Mouse (Mus musculus) lung, postnatal 25 days (tissue): ENCODE measurements around the gene Ptrhd1.
A peak's percentile ranks its signal among the peaks of the same experiment; 100 is the strongest.
"Not testable (repeated sequence)": the region's sequence is repeated elsewhere in the genome, so short reads cannot be mapped to it uniquely, and the experiment has no call there.

Experiments used
- DNase-seq: peaks from one replicate; pipeline ENCODE4 v3.0.0; 2022; ENCODE audit warnings: low spot score

Ptrhd1 gene

DNA sequence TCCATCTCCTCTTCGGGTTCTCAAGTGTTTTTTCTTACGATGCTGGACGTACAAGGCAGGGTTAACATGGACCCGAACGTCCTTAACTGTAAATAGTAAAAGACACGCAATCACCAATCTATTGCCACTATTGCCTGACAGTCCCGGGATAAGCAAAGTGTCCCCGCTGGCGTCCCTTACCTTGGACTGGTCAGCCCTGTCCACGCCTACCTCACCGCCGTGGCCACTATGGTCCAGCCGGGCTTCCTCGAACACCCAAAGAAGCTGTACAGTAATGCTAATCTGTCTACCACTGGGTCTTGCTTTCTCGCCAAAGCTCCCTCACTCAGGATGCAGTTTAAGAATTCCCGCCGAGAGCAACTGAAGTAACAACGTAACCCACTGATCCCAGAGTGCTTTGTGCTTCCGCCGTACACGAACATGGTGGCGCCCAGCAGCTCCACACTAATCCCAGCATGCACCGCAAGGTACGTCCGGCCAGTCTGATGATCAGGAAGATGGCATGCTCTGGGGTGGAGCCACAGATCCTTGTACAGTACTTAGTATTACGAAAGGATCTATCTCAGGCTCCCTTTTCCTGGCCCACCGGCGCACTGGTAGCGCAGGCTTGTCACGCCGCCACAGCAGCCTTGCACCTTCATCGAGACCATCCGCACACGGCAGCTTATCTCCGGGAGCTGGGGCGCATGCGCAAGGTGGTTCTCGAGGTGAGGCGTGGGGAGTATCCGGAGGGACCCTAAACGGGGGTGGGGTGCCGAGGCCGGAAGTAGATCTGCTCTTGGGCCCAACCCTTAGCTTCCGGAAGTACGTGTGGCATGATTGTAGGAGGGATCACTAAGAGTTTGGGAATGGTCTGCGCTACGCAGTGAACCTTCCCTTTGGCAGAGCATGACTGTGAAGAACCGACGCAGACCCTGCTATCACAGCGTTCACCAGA, at the start of gene Ptrhd1, which contains the start of gene Cenpo:
Gene Ptrhd1 (plus strand): TSS at position 456 of the 937 bp plus-strand sequence.
Gene Cenpo (minus strand): TSS at position 723 of the 937 bp plus-strand sequence.
- peak; percentile 97 for DNase-seq

DNA sequence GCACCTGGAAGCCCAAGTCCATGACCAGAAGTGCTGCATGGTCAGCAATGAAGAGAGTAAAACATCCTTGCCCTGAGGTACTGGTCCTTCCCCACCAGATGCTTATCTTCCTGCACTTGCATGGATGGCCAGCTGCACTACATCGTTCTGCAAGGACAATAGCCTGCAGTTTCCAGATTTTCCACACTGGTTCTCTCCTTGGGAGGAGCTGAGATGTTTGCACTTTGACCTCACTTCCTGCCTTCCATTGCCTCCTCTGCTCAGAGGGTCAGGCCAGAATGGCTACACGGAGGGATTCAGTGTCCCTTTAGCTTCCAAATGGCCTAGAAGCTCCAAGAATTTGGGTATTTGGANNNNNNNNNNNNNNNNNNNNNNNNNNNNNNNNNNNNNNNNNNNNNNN, 49.2 kb upstream of the Ptrhd1 start:
- DNase-seq = no peak

DNA sequence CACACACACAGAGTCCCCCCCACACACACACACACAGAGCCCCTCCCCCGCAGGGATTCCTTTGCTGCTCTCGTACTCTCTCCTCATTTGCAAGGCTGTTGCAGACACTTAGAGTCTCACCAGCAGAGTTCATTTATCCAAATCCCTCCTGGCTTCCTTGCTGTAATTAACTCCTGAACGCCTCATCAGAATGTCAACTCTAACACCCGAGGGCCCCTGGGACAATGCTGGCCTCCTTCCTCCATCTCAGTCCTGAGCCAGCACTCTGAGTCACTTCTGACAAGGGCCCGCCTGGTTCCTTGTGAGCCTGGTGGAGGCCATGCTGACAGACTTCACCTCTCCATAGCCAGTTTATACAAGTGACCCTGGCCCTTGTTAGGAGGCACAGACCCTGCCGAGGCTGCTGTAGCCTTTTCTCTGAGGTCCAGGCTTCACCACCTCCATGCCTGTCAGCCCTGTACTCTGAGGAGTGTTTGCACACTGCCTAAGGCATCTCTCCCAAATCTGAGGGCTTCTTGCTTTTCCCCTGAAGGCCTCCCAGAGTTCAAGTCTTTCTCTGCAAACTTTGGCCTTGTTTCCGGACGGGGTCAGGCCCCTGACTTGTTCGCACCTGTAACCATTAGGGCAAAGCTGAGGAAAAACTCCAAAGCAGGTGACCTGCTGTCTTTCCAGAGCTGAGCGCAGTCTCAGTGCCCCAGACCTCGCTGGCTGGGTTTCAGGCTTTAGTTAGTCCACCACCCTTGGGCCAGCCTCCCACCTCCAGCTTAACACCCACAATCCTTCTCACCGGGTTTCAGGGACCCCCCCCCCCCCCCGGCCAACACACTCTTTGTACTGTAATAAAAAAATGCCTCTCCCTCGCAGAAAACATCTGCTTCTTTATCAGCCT, 45.4 kb upstream of the Ptrhd1 start:
- peak; percentile 26 for DNase-seq

DNA sequence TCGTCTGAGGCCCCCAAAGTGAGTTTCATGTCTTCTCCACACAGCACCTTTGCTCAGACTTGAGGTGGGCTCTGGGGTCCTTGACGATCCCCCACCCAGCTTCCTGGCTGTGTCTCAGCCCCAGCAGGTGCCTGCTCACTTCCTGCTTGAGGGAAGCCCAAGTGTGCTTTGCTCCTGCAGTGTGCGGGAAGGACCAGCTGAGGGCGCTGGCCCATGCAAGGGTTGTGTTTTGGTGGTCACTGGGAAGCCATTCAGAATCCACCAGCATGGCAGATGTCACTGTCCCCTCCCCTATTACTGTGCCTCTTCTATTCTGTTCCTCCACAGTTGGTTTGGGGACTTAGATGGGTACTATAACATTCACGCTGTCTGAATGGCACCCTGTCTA, 44.8 kb upstream of the Ptrhd1 start:
- no peak for DNase-seq

DNA sequence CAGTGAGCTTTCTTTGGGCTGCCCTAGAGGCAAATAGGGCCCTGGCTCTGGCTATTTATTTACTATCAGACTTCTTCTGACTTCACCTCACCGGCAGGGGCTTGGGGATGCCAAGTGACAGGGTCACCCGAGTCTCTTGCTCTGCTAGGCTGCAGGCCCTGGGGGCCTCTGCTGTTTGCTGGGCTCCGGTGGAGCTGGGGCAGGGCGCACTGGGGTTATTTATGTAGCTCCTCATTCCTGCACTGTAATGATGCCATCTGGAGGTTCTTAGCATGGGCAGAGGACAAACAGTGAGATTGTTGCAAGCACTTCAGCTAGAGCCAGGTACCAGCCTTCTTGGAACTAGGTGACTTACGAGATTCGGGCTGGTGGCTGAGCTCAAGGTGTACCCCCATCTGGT, 41.3 kb upstream of the Ptrhd1 start:
- DNase-seq = no peak

DNA sequence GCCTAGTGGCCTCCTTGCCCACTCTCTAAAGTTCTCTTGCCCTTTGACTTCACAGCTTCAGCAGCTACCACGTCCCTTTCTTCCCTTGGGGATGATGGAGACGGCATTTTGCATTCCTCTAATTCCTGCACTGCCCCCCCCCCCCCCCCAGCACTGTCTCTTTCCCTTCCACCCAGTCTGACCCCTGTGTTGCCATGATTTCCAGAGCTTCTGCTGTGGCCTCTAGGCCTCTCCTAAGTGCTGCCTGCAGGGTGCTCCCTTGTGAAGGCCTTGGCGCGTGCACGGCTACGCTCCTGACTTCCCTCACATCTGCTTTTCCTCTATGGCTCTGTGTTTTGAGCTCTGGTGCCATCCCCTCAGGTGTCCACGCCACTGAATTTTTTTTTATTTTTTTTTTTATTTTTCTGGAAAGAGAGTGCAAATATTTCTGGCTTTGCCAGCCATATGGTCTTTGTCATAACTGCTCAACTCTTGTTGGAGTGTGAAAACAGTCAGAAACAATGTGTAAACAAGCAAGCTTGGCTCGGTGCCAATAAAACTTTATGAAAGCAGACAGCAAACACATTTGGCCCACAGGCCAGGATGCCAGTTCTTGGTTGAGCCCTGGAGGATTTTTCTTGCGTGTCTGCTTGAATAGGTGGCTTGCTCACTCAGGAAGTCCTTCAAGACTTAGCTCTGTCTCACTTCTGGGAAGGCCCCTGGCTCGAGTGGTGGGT, 40.6 kb upstream of the Ptrhd1 start:
- peak; percentile 35 for DNase-seq

DNA sequence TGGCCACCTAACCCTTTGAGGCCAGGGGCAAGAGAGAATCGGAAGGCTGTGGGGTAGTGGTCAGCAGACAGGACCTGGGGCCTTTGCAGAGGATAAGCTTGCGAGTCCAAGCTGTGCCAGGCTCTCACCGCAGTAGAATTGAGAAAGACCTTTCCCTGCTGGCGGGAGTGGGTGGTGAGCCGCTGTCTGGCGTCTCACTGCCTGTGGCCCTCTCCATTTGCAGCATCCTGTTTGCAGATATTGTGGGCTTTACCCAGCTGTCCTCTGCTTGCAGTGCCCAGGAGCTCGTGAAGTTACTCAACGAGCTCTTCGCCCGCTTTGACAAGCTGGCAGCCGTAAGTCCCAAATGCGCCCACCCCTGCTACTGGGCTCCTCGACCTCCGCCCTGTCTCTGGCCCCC, 39.2 kb upstream of the Ptrhd1 start:
- no peak for DNase-seq

DNA sequence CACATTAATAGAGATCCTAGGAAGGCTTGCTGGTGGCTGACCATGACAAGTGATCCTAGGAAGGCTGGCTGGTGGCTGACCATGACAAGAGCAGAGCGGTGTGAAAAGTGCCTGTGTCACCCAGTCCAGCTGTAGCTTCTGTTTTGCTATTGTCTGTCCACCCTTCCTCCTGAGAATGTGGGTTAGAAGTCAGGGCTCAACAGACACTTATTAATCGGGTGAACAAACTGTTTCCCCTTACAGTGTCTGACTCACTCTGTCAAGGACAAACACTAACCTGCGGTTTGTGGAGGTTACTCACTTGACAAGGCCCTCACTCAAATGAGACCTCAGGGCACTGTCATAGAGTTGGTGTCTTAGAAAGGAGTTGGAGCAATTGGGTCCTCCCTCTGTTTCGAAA, 35.1 kb upstream of the Ptrhd1 start:
- peak; percentile 12 for DNase-seq

DNA sequence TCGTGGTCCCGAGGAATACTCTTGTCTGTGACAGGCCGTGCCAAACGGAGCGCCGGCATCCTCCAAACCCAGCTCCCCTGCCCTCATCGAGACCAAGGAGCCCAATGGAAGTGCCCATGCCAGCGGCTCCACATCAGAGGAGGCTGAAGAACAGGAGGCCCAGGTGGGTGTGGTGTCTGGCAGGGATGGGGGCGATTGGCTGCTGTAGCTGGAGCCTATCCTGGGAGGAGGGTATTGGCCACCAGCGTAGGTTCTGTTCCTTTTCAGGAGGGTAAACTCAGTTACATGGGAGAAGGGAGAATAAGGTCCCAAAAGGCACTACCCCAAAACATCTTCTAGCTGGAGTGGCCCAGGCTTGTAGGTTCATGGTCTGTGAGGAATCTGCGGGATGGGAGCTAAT, 34.6 kb upstream of the Ptrhd1 start:
- DNase-seq = no peak

DNA sequence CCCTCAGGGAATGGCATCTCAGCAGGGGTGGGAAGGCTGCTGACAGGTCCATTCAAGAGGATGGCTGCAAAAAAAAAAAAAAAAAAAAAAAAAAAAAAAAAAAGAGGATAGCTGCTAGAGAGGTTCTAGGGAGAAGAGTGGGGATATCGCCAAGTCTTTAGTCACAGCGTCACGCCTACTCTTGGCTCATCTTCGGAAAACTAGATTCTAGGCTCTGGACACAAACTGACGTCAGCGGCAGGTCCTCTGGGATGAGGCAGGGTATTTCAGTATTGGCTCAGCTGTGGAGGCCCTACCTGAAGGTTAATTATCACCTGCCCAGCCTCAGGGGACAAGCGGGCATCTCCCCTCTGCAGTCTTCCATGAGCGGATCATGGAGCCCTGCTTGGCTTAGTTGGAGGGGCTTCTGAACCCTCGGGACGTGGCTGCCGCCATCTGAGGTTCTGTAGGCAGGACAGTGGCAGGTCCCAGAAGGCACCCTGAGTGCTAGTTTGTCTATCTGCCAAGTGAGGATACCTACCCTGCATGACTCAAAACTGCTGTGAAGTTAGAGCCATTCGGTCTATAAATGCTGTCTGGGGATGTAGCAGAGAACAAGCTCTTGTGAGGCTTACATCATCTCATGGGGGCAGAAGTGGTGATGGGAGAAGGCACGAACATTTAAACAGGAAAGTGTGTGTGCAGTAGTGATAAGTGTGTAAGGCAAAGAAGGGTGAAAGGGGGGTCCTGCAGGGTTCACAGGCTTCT, 32.2 kb upstream of the Ptrhd1 start:
- no peak for DNase-seq

DNA sequence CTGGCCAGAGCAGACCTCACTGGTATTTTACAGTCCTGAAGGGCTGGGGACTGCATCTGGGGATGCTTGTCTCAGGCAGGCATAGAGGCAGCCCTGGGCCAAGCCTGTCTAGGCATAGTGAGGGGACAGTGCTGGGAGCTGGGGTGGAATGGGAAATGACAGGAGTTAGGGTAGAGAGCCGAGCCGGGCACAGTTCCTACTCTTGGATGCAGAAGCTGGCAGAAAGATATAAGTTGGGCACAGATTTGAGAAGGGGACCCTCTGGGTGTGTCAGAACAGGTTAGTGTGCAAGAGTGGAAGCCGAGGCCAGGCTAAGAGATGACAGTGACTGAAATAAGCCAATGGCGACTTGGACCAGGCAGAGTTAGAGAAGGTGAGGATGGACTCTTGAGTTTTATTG, 31.6 kb upstream of the Ptrhd1 start:
- DNase-seq = no peak

DNA sequence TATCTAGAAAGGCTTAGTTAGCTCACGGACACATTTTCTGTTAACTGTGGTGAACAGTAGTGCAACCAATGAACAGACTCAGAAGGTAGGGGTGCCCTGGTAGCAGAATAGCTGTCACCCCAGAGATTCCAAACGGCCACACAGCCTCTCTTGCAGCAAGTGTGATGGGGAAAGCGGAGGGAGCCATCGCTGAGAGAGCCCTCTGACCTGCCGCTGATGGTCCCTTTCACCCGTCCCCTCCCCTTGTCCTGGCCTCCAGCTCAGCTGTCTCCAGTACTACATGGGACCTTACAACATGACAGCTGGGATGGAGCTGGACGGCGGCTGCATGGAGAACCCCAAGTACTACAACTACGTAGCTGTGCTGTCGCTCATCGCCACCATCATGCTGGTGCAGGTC, 27.7 kb upstream of the Ptrhd1 start:
- no peak for DNase-seq

DNA sequence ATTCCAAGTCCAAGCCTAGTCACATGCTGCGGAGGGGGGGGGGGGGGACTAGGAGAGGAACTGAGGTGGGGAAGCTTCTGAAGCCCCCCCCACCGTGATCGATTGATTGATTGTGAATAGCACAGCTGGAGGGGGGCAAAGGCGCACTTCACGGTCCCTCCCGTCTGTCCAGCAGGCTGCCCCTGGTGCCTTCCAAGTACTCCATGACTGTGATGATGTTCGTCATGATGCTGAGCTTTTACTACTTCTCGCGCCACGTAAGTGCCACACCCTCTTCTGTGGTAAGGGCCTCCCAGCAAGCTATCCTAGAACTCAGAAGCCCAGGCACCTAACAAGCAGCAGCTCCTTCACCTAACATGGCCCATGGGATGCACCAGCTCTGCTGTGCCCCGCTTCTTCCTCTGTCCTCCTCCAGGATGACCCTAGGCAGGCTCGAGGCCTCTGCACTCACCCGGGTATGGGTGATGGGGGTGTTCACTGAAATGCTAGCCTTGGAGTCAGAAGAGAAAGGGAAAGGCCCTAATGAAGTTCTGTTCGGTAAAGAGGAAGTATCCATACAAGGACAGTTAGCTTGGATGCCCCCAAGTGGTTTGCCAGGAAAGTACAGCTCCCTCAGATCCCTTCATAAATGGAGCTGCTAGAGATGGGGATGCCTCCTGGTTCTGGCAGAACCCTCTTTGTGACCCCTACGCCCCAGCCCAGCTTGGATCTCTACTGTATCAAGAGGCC, 25.3 kb upstream of the Ptrhd1 start:
- DNase-seq = peak; percentile 50

DNA sequence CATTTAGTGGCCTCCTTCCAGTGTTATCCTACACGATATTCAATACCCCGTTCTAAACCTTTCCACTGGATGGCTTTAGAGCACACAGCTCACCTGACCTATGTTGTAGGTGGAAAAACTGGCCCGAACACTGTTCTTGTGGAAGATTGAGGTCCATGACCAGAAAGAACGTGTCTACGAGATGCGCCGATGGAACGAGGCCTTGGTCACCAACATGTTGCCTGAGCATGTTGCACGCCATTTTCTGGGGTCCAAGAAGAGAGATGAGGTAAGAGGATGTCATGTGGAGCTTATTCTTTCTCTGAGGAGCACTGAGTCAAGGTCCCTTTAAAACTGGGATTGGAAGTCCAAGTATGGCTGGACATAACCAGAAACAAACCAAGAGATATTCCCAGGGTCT, 24.6 kb upstream of the Ptrhd1 start:
- no peak for DNase-seq

DNA sequence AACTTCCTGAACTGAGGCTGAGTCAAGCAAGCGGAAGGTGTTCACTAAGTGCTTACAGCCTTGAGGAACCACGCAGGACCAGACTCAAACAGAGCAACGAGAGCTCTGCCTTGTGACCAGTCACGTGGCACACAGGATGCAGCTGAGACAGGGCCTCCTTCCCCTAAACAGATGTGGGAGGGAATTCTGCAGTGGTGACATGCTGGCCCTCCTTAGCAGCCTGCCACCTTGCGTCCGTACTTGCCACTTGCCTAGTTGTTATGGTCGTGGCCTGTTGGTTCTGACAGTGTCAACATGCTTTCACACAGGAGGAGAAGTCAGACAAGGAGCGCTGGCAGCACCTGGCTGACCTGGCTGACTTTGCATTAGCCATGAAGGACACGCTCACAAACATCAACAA, 22.7 kb upstream of the Ptrhd1 start:
- DNase-seq = peak; percentile 13

DNA sequence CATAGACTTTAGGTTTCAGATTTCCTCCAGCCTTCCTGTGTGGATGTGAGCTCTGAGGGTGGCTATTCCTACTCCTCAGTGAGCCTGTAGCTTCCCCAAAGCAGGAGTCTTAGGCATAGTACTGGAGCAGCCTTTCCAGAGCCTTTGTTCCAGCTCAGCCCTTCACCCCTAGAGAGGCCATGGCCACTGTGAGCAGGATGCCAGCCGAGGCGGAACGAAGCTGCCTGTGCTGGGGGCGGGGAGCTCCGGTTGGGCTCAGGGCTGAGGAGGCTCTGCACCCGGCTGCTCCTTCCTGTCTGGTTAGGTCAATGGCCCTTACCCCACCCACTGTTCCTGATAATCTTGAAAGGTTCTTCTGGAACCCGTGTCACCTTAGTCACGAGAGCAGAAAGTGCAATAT, 20.9 kb upstream of the Ptrhd1 start:
- no peak for DNase-seq

DNA sequence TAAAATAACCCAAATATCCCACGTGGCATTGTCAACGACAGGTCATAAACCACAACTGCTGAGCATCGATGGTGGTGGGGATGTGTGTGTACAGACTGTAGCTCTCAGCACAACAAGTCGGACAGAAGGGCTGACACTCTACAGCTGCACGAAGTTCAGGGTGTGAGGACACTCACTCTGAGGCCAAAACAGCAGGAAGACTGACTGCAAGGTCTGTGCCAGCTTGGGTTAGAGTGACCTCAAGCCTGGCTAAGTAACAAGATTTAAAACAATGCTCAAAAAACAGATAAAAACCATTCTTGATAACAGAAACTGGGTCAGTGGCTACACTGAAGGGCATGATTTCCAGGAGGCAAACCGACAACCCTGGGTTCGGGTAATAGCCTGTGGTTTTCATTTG, 3.7 kb upstream of the Ptrhd1 start:
- no peak for DNase-seq

DNA sequence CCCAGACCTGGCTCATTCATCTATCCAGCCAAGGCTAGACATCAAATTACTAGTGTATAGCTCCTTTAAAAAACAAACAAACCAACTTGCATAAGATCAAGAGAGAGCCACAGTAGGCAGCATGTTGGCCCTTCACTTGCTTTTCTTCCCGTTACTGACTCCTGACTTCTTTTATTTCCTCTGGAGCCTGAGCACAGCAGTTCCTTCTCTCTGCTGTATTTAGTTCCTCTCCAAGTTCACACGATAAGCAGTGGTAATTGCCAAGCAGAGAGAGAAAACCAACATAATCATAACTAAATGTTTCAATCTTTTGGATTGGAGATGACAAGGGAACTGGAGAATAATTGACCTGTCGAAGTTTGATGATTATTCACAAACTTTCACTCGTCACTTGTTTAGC, 1.1 kb upstream of the Ptrhd1 start:
- DNase-seq = no peak

DNA sequence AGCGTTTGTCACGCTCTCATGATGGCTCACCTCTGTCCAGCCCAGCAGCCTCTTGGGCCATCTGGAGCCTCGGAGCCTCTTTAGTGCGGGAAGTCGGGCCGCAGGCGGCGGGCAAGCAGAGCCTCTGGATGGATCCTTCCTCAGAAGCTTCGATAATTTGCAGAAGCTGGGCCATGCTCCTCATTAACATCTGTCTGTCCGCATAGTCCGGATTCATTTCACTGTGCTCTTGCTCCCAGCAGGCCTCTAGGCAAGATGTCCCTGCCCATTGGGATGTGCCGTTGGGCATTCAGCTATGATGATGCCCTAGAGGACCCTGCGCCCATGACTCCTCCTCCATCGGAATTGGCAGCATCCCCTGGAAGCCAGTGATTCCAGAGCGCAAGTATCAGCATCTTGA, 3.7 kb downstream of the Ptrhd1 start:
- no peak for DNase-seq

DNA sequence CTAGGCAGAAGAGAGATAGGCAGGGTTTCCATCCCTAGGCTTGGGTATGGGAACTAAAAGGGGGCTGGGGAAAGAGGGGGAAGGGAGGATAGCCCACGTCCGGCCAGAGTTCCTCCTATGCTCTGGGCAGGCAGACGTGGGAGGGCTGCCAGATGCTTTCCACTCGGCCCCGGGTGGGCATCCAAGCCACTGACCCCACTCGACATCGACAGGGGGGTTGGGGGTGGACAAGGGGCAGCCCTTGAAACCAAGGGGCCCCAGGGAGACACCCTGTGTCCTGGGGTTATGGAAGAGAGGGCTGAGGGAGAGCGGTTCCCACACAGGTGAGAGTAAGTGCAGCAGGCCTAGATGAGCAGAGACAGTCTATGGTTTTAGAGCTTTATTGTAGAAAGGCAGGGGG, 6.5 kb downstream of the Ptrhd1 start:
- DNase-seq = not testable (repeated sequence)

DNA sequence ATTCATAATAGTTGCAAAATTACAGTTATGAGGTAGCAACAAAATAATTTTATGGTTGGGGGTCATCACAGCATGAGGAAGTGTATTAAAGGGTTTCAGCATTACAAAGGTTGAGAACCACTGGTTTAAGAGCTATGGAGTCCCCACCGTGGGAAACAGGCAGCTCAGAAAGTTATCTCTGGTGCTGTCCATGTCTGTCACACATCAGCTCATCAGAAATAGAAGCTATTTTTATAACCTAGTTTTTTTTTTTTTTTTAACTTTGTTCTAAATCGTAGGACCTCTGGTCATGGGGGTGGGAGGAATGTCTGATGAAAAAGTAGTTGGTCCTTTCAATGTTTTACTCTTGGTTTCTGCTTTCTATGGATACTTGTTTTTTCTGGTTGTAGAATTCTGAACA, 10.0 kb downstream of the Ptrhd1 start:
- no peak for DNase-seq
